Mouse (Mus musculus): ENCODE results near the gene Clps. TPM values are rescaled to one million over a fixed set of nuclear protein-coding genes. Genes with fewer than 3 reads are reported as not detected.

The Clps gene
- total and polyA plus RNA-seq, 2 experiments from 2014 or later: not detected

DNA sequence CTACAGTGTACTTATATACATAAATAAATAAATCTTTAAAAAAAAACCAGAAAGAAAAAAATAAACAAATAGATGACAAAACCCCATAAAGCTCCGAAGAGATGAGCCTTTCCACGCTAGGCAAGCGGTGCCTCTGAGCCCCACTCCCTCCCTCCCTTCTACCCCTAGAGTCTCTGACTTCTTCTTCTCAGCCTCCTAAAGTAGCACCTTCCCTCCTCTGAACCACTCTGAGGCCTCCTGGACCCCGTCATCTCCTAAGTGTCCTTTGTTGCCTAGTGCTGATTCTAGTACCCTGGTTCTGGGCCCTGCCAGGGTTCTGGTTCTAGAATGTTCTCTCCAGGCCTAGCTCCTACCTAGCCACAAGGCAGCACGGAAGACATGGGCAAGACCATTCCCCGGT lies 30.1 kb downstream of the Clps start, which contains the start of gene Armc12:
Armc12 (plus strand) TSS at position 301 of the 400 bp plus-strand sequence.
- WGBS: 94% methylated on average over 6 of the region's 6 CpGs
- no peaks in the 10 kb centered on the region for H3K36me3 ChIP-seq (ENCODE audit: insufficient read depth, low read length)
- no peaks in the 10 kb centered on the region for H3K27me3 ChIP-seq (ENCODE audit: insufficient read depth, low read length)
- ATAC-seq (ENCODE audit: low FRiP score): no peak
- TF ChIP-seq CTCF (IDR thresholded peaks at IDR 0.05): no peak
- H3K27ac ChIP-seq (ENCODE audit: low read depth, low read length): no peak within 1 kb of the TSS
- H3K4me1 ChIP-seq (ENCODE audit: insufficient read depth, low read length): no peaks in the 10 kb centered on the region; the same call in 1 of the 2 replicates
- H3K9me3 ChIP-seq (ENCODE audit: low read length): no peaks in the 10 kb centered on the region
- no peak within 1 kb of the TSS for H3K9ac ChIP-seq (replicated peaks; ENCODE audit: low read length, poor library complexity, severe bottlenecking)
- H3K4me2 ChIP-seq (ENCODE audit: low read depth, low read length, poor library complexity, severe bottlenecking): no peak within 1 kb of the TSS
- no peak within 1 kb of the TSS for H3K4me3 ChIP-seq (ENCODE audit: low read depth, low read length)
- no peak for DNase-seq (ENCODE audit: low spot score)

- Histone ChIP-seq H3K9me3 (ENCODE audit: low read length) (no peaks in the 10 kb centered on the region), H3K4me1 (ENCODE audit: insufficient read depth, low read length) (no peaks in the 10 kb centered on the region; the same call in 1 of the 2 replicates), H3K27me3 (ENCODE audit: insufficient read depth, low read length) (no peaks in the 10 kb centered on the region), H3K36me3 (ENCODE audit: insufficient read depth, low read length) (no peaks in the 10 kb centered on the region), H3K27ac (ENCODE audit: low read depth, low read length) (no peak overlapping the region), H3K4me2 (ENCODE audit: low read depth, low read length, poor library complexity, severe bottlenecking) (no peak overlapping the region), H3K4me3 (ENCODE audit: low read depth, low read length) (no peak overlapping the region), H3K9ac (replicated peaks; ENCODE audit: low read length, poor library complexity, severe bottlenecking) (no peak overlapping the region)
- DNase-seq (ENCODE audit: low spot score): no peak
- no peak for ATAC-seq (ENCODE audit: low FRiP score)
- 72% methylated on average over 4 of the region's 4 CpGs for WGBS
- no peak for TF ChIP-seq CTCF (IDR thresholded peaks at IDR 0.05)
Measured at GRCm38 (mm10) chr17:28529116-28529515, 31.4 kb downstream of the Clps start.

GRCm38 (mm10) chr17:28528043-28528351 lies 32.6 kb downstream of the Clps start:
- no peak overlapping the region for H3K4me3 ChIP-seq (ENCODE audit: low read depth, low read length)

DNA sequence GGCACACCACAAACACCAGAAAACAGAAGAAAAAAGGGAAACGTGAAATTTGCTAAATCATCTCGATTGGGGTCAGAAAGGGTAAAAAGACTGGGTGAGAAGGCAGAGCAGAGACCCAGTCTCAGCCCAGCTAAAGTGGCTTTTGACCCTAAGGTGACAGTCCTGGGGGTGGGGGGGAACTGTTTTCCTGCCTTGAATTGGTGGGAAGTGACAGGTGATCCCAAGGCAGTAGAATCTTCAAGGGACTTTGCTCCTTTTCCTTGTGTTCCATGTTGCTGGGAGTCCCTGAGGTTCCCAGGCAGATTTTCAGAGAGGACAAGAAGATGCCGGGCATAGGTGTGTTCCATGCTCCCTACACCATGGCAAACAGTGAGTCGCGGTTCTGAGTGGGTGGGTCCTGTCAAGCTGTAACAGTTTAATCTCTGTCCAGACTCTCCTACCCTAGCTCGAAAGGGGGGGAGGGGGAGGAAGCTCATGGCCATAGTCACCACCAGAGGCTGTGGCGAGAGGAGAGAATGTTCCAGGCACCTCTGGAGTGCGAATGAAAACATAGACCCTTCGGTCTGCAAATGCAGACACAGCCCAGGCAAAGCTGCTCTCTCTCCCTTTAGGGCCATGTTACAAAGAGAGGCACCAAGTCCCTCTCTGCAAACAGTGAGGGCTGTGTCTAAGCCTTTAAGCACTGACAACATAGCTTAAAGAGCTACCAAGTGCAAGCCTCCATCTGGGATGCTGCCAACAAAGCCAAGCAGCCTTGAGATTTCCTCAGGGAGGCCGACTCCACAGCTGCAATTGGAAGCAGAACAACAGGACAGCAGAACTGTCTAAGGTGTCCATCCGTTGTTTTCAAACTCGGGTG lies 33.2 kb downstream of the Clps start:
- 39% methylated on average over 12 of the region's 12 CpGs for WGBS
- Histone ChIP-seq H3K36me3 (ENCODE audit: insufficient read depth, low read length) (no peaks in the 10 kb centered on the region), H3K9me3 (ENCODE audit: low read length) (no peaks in the 10 kb centered on the region), H3K4me1 (ENCODE audit: insufficient read depth, low read length) (no peaks in the 10 kb centered on the region; the same call in 1 of the 2 replicates), H3K27ac (ENCODE audit: low read depth, low read length) (no peak overlapping the region), H3K4me2 (ENCODE audit: low read depth, low read length, poor library complexity, severe bottlenecking) (peak overlapping the region; percentile 9; the same call in 1 of the 2 replicates), H3K4me3 (ENCODE audit: low read depth, low read length) (no peak overlapping the region), H3K9ac (replicated peaks; ENCODE audit: low read length, poor library complexity, severe bottlenecking) (0 out of 2 replicates have a peak overlapping the region, but pooled peaks have one; percentile 2), H3K27me3 (ENCODE audit: insufficient read depth, low read length) (no peaks in the 10 kb centered on the region)
- DNase-seq (ENCODE audit: low spot score) (no peak), ATAC-seq (ENCODE audit: low FRiP score) (no peak)
- no peak for TF ChIP-seq CTCF (IDR thresholded peaks at IDR 0.05)

More at GRCm38 (mm10) chr17:28528043-28528351, 32.6 kb downstream of the Clps start:
- H3K9me3 ChIP-seq (ENCODE audit: low read length): no peaks in the 10 kb centered on the region
- H3K9ac ChIP-seq (replicated peaks; ENCODE audit: low read length, poor library complexity, severe bottlenecking): no peak overlapping the region
- no peak overlapping the region for H3K27ac ChIP-seq (ENCODE audit: low read depth, low read length)
- DNase-seq (ENCODE audit: low spot score): peak; percentile 85
- no peaks in the 10 kb centered on the region for H3K36me3 ChIP-seq (ENCODE audit: insufficient read depth, low read length)
- WGBS: 4% methylated on average over 6 of the region's 6 CpGs
- H3K4me1 ChIP-seq (ENCODE audit: insufficient read depth, low read length): no peaks in the 10 kb centered on the region; the same call in 1 of the 2 replicates
- no peaks in the 10 kb centered on the region for H3K27me3 ChIP-seq (ENCODE audit: insufficient read depth, low read length)
- ATAC-seq (ENCODE audit: low FRiP score): no peak
- H3K4me2 ChIP-seq (ENCODE audit: low read depth, low read length, poor library complexity, severe bottlenecking): peak overlapping the region; percentile 9; the same call in 1 of the 2 replicates
- peak; percentile 98 for TF ChIP-seq CTCF (IDR thresholded peaks at IDR 0.05)

DNA sequence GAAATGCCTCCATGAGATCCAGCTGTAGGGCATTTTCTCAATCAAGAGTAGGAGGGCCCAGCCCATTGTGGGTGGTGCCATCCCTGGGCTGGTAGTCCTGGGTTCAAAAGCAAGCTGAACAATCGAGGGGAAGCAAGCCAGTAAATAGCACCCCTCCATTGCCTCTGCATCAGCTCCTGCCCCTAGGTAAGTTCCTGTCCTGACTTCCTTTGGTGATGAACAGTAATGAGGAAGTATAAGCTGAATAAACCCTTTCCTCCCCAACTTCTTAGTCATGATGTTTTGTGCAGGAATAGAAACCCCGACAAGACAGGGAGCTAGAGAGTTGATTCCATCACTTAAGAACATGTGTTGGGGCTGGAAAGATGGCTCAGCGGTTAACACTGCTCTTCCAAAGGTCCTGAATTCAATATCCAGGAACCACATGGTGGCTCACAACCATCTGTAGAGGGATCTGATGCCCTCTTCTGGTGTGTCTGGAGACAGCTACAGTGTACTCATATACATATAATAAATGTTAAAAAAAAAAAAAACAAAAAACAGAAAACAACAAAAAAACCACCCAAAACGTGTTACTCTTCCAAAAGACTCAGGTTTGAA lies 35.6 kb downstream of the Clps start:
- no peaks in the 10 kb centered on the region for H3K9me3 ChIP-seq (ENCODE audit: low read length)
- no peaks in the 10 kb centered on the region for H3K27me3 ChIP-seq (ENCODE audit: insufficient read depth, low read length)
- 79% methylated on average over 4 of the region's 4 CpGs for WGBS
- H3K4me2 ChIP-seq (ENCODE audit: low read depth, low read length, poor library complexity, severe bottlenecking): no peak overlapping the region
- TF ChIP-seq CTCF (IDR thresholded peaks at IDR 0.05): peak; percentile 35
- ATAC-seq (ENCODE audit: low FRiP score) (no peak), DNase-seq (ENCODE audit: low spot score) (no peak)
- no peak overlapping the region for H3K4me3 ChIP-seq (ENCODE audit: low read depth, low read length)
- no peaks in the 10 kb centered on the region for H3K36me3 ChIP-seq (ENCODE audit: insufficient read depth, low read length)
- peaks cover 3% of the 10 kb centered on the region; the same call in 1 of the 2 replicates for H3K4me1 ChIP-seq (ENCODE audit: insufficient read depth, low read length)
- no peak overlapping the region for H3K9ac ChIP-seq (replicated peaks; ENCODE audit: low read length, poor library complexity, severe bottlenecking)
- no peak overlapping the region for H3K27ac ChIP-seq (ENCODE audit: low read depth, low read length)
